Mouse (Mus musculus): ENCODE measurements around the gene Tnn. TPM values are rescaled to one million over a fixed set of nuclear protein-coding genes. Genes with fewer than 3 reads are reported as not detected.
A peak's percentile ranks its signal among the peaks of the same experiment; 100 is the strongest.

Tnn gene
- total RNA-seq, 1 experiment: 0.18 TPM

GRCm38 (mm10) chr1:160080800-160081436, 72.5 kb downstream of the Tnn start:
- Histone ChIP-seq H3K4me3 (ENCODE audit: insufficient read depth in 1 of 2, low read depth in 1 of 2, low read length in 2 of 2, poor library complexity in 1 of 2, severe bottlenecking in 1 of 2) (no peak overlapping the region), H3K36me3 (ENCODE audit: control insufficient read depth, insufficient read depth, low read length, poor library complexity, severe bottlenecking) (no peaks in the 10 kb centered on the region), H3K9me3 (ENCODE audit: control insufficient read depth, insufficient read depth, low read depth, low read length) (no peaks in the 10 kb centered on the region), H3K4me1 (ENCODE audit: control insufficient read depth in 2 of 2, insufficient read depth in 2 of 2, low read length in 2 of 2, poor library complexity in 1 of 2) (no peaks in the 10 kb centered on the region), H3K27ac (ENCODE audit: insufficient read depth, low read depth, low read length, poor library complexity, severe bottlenecking) (no peak overlapping the region), H3K9ac (ENCODE audit: insufficient read depth, low read depth, low read length, poor library complexity, severe bottlenecking) (no peak overlapping the region)
- TF ChIP-seq ZNF384 (IDR thresholded peaks at IDR 0.05; ENCODE audit: low read depth, low read length) (peak; percentile 78), MAFK (IDR thresholded peaks at IDR 0.05; ENCODE audit: insufficient read depth, low read depth, low read length) (no peak), ZC3H11A (IDR thresholded peaks at IDR 0.05; ENCODE audit: borderline replicate concordance, low read depth, low read length) (peak; percentile 56; the same call in 1 of the 2 replicates)
- peak; percentile 48 for DNase-seq (ENCODE audit: low read depth, low spot score)
- in situ Hi-C loops (cut with MboI; ENCODE audit: low sequenced_read_pairs in 2 of 2, unreplicated experiment in 2 of 2): no loop called here

GRCm38 (mm10) chr1:160078882-160079661, 74.3 kb downstream of the Tnn start:
- no peak overlapping the region for H3K9ac ChIP-seq (ENCODE audit: insufficient read depth, low read depth, low read length, poor library complexity, severe bottlenecking)
- H3K9me3 ChIP-seq (ENCODE audit: control insufficient read depth, insufficient read depth, low read depth, low read length): no peaks in the 10 kb centered on the region
- no peaks in the 10 kb centered on the region for H3K36me3 ChIP-seq (ENCODE audit: control insufficient read depth, insufficient read depth, low read length, poor library complexity, severe bottlenecking)
- in situ Hi-C loops (cut with MboI; ENCODE audit: low sequenced_read_pairs in 2 of 2, unreplicated experiment in 2 of 2): no loop called here
- no peak overlapping the region for H3K4me3 ChIP-seq (ENCODE audit: insufficient read depth in 1 of 2, low read depth in 1 of 2, low read length in 2 of 2, poor library complexity in 1 of 2, severe bottlenecking in 1 of 2)
- H3K4me1 ChIP-seq (ENCODE audit: control insufficient read depth in 2 of 2, insufficient read depth in 2 of 2, low read length in 2 of 2, poor library complexity in 1 of 2): no peaks in the 10 kb centered on the region
- no peak for DNase-seq (ENCODE audit: low read depth, low spot score)
- no peak overlapping the region for H3K27ac ChIP-seq (ENCODE audit: insufficient read depth, low read depth, low read length, poor library complexity, severe bottlenecking)
- no peak for TF ChIP-seq HCFC1 (IDR thresholded peaks at IDR 0.05; ENCODE audit: borderline replicate concordance, insufficient read depth, low read length)

GRCm38 (mm10) chr1:160064547-160065144, 88.7 kb downstream of the Tnn start:
- Histone ChIP-seq H3K36me3 (ENCODE audit: control insufficient read depth, insufficient read depth, low read length, poor library complexity, severe bottlenecking) (no peaks in the 10 kb centered on the region), H3K4me1 (ENCODE audit: control insufficient read depth in 2 of 2, insufficient read depth in 2 of 2, low read length in 2 of 2, poor library complexity in 1 of 2) (no peaks in the 10 kb centered on the region), H3K27ac (ENCODE audit: insufficient read depth, low read depth, low read length, poor library complexity, severe bottlenecking) (no peak overlapping the region), H3K4me3 (ENCODE audit: insufficient read depth in 1 of 2, low read depth in 1 of 2, low read length in 2 of 2, poor library complexity in 1 of 2, severe bottlenecking in 1 of 2) (no peak overlapping the region), H3K9ac (ENCODE audit: insufficient read depth, low read depth, low read length, poor library complexity, severe bottlenecking) (no peak overlapping the region), H3K9me3 (ENCODE audit: control insufficient read depth, insufficient read depth, low read depth, low read length) (no peaks in the 10 kb centered on the region)
- in situ Hi-C loops (cut with MboI; ENCODE audit: low sequenced_read_pairs in 2 of 2, unreplicated experiment in 2 of 2): loop anchor here (10.0 to 25.0 kb wide), 3 partner anchors 160 to 677 kb away; no protein-coding TSS in a partner anchor
- TF ChIP-seq MAFK (IDR thresholded peaks at IDR 0.05; ENCODE audit: insufficient read depth, low read depth, low read length): no peak
- no peak for TF ChIP-seq ZC3H11A (IDR thresholded peaks at IDR 0.05; ENCODE audit: borderline replicate concordance, low read depth, low read length)
- no peak for TF ChIP-seq CHD2 (IDR thresholded peaks at IDR 0.05; ENCODE audit: low read depth, low read length)
- no peak for TF ChIP-seq HCFC1 (IDR thresholded peaks at IDR 0.05; ENCODE audit: borderline replicate concordance, insufficient read depth, low read length)
- no peak for TF ChIP-seq ZNF384 (IDR thresholded peaks at IDR 0.05; ENCODE audit: low read depth, low read length)
- no peak for DNase-seq (ENCODE audit: low read depth, low spot score)

- peak; percentile 40 for DNase-seq (ENCODE audit: low read depth, low spot score)
- Histone ChIP-seq H3K36me3 (ENCODE audit: control insufficient read depth, insufficient read depth, low read length, poor library complexity, severe bottlenecking) (no peaks in the 10 kb centered on the region), H3K9me3 (ENCODE audit: control insufficient read depth, insufficient read depth, low read depth, low read length) (no peaks in the 10 kb centered on the region), H3K4me3 (ENCODE audit: insufficient read depth in 1 of 2, low read depth in 1 of 2, low read length in 2 of 2, poor library complexity in 1 of 2, severe bottlenecking in 1 of 2) (no peak overlapping the region), H3K4me1 (ENCODE audit: control insufficient read depth in 2 of 2, insufficient read depth in 2 of 2, low read length in 2 of 2, poor library complexity in 1 of 2) (no peaks in the 10 kb centered on the region), H3K9ac (ENCODE audit: insufficient read depth, low read depth, low read length, poor library complexity, severe bottlenecking) (no peak overlapping the region), H3K27ac (ENCODE audit: insufficient read depth, low read depth, low read length, poor library complexity, severe bottlenecking) (no peak overlapping the region)
- TF ChIP-seq ZC3H11A (IDR thresholded peaks at IDR 0.05; ENCODE audit: borderline replicate concordance, low read depth, low read length) (peak; percentile 90), CHD2 (IDR thresholded peaks at IDR 0.05; ENCODE audit: low read depth, low read length) (no peak), HCFC1 (IDR thresholded peaks at IDR 0.05; ENCODE audit: borderline replicate concordance, insufficient read depth, low read length) (no peak), ZNF384 (IDR thresholded peaks at IDR 0.05; ENCODE audit: low read depth, low read length) (no peak), MAFK (IDR thresholded peaks at IDR 0.05; ENCODE audit: insufficient read depth, low read depth, low read length) (no peak)
- in situ Hi-C loops (cut with MboI; ENCODE audit: low sequenced_read_pairs in 2 of 2, unreplicated experiment in 2 of 2): loop anchor here (10.0 to 25.0 kb wide), 3 partner anchors 157 to 675 kb away; no protein-coding TSS in a partner anchor
These were observed 91.5 kb downstream of the Tnn start for GRCm38 (mm10) chr1:160061725-160062366.
